Mouse (Mus musculus) left cerebral cortex, adult 18-20 months (tissue): Measurements from ENCODE around the gene Ggact. TPM values are rescaled to one million over a fixed set of nuclear protein-coding genes. Genes with fewer than 3 reads are reported as not detected.

Experiments used
- DNase-seq, 2 experiments: peaks; one replicate each; pipeline ENCODE4 v3.0.0; 2021 to 2022; ENCODE audit warnings: low spot score in 2 of 2, mixed read lengths in 1 of 2
- total RNA-seq, 2 experiments: library from RNA; stranded (reverse); gene quantifications; 2 replicates each; pipeline ENCODE4 v1.2.3; 2021

Gene Ggact
- total RNA-seq, 2 experiments from 2014 or later, result 36.7 to 40.9 TPM

GRCm38 (mm10) chr14:122871841-122872580, 41.5 kb downstream of the Ggact start:
- DNase-seq, result no peak

GRCm38 (mm10) chr14:122869831-122870230, 43.7 kb downstream of the Ggact start:
- no peak for DNase-seq

GRCm38 (mm10) chr14:122867531-122868285, 45.8 kb downstream of the Ggact start:
- DNase-seq, result no peak

GRCm38 (mm10) chr14:122865462-122866129, 48.0 kb downstream of the Ggact start:
- DNase-seq, result no peak

- no peak for DNase-seq
Measured at GRCm38 (mm10) chr14:122862623-122863022, 50.9 kb downstream of the Ggact start.

GRCm38 (mm10) chr14:122859792-122860191, 53.8 kb downstream of the Ggact start:
- no peak for DNase-seq

GRCm38 (mm10) chr14:122852506-122853057, 61.0 kb downstream of the Ggact start:
- no peak for DNase-seq

GRCm38 (mm10) chr14:122837018-122837417, 76.5 kb downstream of the Ggact start:
- no peak for DNase-seq

GRCm38 (mm10) chr14:122836221-122836620, 77.3 kb downstream of the Ggact start:
- no peak for DNase-seq

GRCm38 (mm10) chr14:122835487-122836190, 77.9 kb downstream of the Ggact start:
- DNase-seq, result no peak

- no peak for DNase-seq
Measured at GRCm38 (mm10) chr14:122834753-122835152, 78.8 kb downstream of the Ggact start.

GRCm38 (mm10) chr14:122833666-122834065, 79.9 kb downstream of the Ggact start:
- no peak for DNase-seq

GRCm38 (mm10) chr14:122830433-122830832, 83.1 kb downstream of the Ggact start:
- DNase-seq, result no peak

GRCm38 (mm10) chr14:122825464-122825863, 88.1 kb downstream of the Ggact start:
- DNase-seq, result no peak

- DNase-seq, result no peak
Measured at GRCm38 (mm10) chr14:122823791-122824190, 89.8 kb downstream of the Ggact start.

- no peak for DNase-seq
Measured at GRCm38 (mm10) chr14:122821002-122821401, 92.6 kb downstream of the Ggact start.

GRCm38 (mm10) chr14:122800296-122800695, 113.3 kb downstream of the Ggact start:
- DNase-seq, result no peak

GRCm38 (mm10) chr14:122793368-122793767, 120.2 kb downstream of the Ggact start:
- DNase-seq, result no peak

GRCm38 (mm10) chr14:122790111-122790510, 123.4 kb downstream of the Ggact start:
- DNase-seq, result no peak

GRCm38 (mm10) chr14:122788199-122788598, 125.4 kb downstream of the Ggact start:
- DNase-seq, result no peak

- no peak for DNase-seq
Measured at GRCm38 (mm10) chr14:122784701-122785100, 128.9 kb downstream of the Ggact start.
